Mouse (Mus musculus) liver, embryonic 14.5 days (tissue): ENCODE results near the gene Cebpzos. TPM values are rescaled to one million over a fixed set of nuclear protein-coding genes. Genes with fewer than 3 reads are reported as not detected.

Source experiments
- ATAC-seq: fragments of 200-750 bp; cut with Nextera tagmentation; 2 replicates; pipeline ENCODE4 v1.8.0; 2017; ENCODE audit warnings: moderate number of reproducible peaks, mild to moderate bottlenecking, moderate library complexity; ENCODE audit not compliant: insufficient read depth
- DNase-seq, 3 experiments: peaks; one replicate each; pipeline ENCODE4 v3.0.0-alpha.2; 2012 to 2013; ENCODE audit warnings: low read depth in 3 of 3, low spot score in 3 of 3
- H3K27ac ChIP-seq: fragments of 300-500 bp; sonication (generic); 2 replicates; pipeline ENCODE4 v1.5.1; 2014; ENCODE audit warnings: moderate library complexity, mild to moderate bottlenecking, control low read depth, inconsistent platforms
- H3K27me3 ChIP-seq: fragments of 300-500 bp; sonication (generic); 2 replicates; pipeline ENCODE4 v1.6.1; 2014; ENCODE audit warnings: mild to moderate bottlenecking, low read length, moderate library complexity; ENCODE audit not compliant: control insufficient read depth, insufficient read depth
- H3K36me3 ChIP-seq: fragments of 300-500 bp; sonication (generic); replicated peaks from 2 replicates; pipeline ENCODE4 v1.6.1; 2014; ENCODE audit warnings: low read depth; ENCODE audit not compliant: control insufficient read depth, insufficient read depth
- H3K4me1 ChIP-seq, 2 experiments: fragments of 200-500 bp in 1 of 2; fragments of 300-500 bp in 1 of 2; sonication (generic) in 1 of 2; replicated peaks; 2 replicates each; pipeline ENCODE4 v1.6.1; 2012 to 2014; ENCODE audit warnings: antibody characterized with exemption in 1 of 2, inconsistent platforms in 1 of 2, low read length in 1 of 2; ENCODE audit not compliant: control insufficient read depth in 2 of 2, insufficient read depth in 2 of 2
- H3K4me2 ChIP-seq: fragments of 300-500 bp; sonication (generic); 2 replicates; pipeline ENCODE4 v1.6.1; 2014; ENCODE audit warnings: low read depth, mild to moderate bottlenecking, control low read depth, moderate library complexity
- H3K4me3 ChIP-seq, 2 experiments: fragments of 200-500 bp in 1 of 2; fragments of 300-500 bp in 1 of 2; sonication (generic) in 1 of 2; 2 replicates each; pipeline ENCODE4 v1.5.1; 2012 to 2014; ENCODE audit warnings: low read depth in 2 of 2, low read length in 2 of 2, mild to moderate bottlenecking in 2 of 2, control low read depth in 1 of 2, inconsistent platforms in 1 of 2, moderate library complexity in 1 of 2; ENCODE audit not compliant: insufficient read depth in 1 of 2
- H3K9ac ChIP-seq: fragments of 300-500 bp; sonication (generic); replicated peaks from 2 replicates; pipeline ENCODE4 v1.6.1; 2014; ENCODE audit warnings: mild to moderate bottlenecking, control low read depth, moderate library complexity
- H3K9me3 ChIP-seq: fragments of 300-500 bp; sonication (generic); 2 replicates; pipeline ENCODE4 v1.6.1; 2016; ENCODE audit warnings: low read length, mixed read lengths; ENCODE audit not compliant: control insufficient read depth
- CTCF ChIP-seq: IDR thresholded peaks from 2 replicates; pipeline ENCODE4 v1.5.1; 2016; ENCODE audit warnings: antibody characterized with exemption, low read depth, control low read depth
- EP300 ChIP-seq: IDR thresholded peaks from 2 replicates; pipeline ENCODE4 v1.6.1; 2016; ENCODE audit warnings: antibody characterized with exemption, low read depth
- WGBS: fragments of 180-500 bp; shearing (Covaris S2); extraction: QIAGEN DNeasy Blood & Tissue Kit; methylation state at CpG from one replicate; pipeline ENCODE4 v1.1.7; 2014; ENCODE audit not compliant: insufficient replicate concordance; 5-methylcytosine and 5-hydroxymethylcytosine counted together
- polyA plus RNA-seq, 2 experiments: library from polyadenylated mRNA; depleted of rRNA in 1 of 2; stranded (reverse) in 1 of 2; unstranded in 1 of 2; fragments of >200 nt; fragmentation: Nextera tagmentation in 1 of 2; extraction: Ambion mirVana in 1 of 2; gene quantifications; 2 replicates each; pipeline versions ENCODE4 v1.2.1 to v1.2.3; 2012 to 2014

Cebpzos gene
- polyA plus RNA-seq, 2 experiments: 14.2 to 55.2 TPM

- Histone ChIP-seq H3K36me3 (peaks cover 3% of the 10 kb centered on the region), H3K9ac (no peak overlapping the region)
- 77% methylated on average over 5 of the region's 5 CpGs for WGBS
Measured at GRCm38 (mm10) chr17:78952070-78952469, 35.8 kb downstream of the Cebpzos start.

GRCm38 (mm10) chr17:78953240-78953639 is 36.9 kb downstream of the Cebpzos start:
- H3K4me3 ChIP-seq: no peak overlapping the region
- no peak overlapping the region for H3K27ac ChIP-seq
- H3K36me3 ChIP-seq: peaks cover 3% of the 10 kb centered on the region
- no peaks in the 10 kb centered on the region for H3K9me3 ChIP-seq
- DNase-seq (no peak), ATAC-seq (no peak)
- H3K4me1 ChIP-seq: no peaks in the 10 kb centered on the region
- no peak overlapping the region for H3K4me2 ChIP-seq
- H3K27me3 ChIP-seq: no peaks in the 10 kb centered on the region
- no peak overlapping the region for H3K9ac ChIP-seq
- TF ChIP-seq CTCF (no peak), EP300 (no peak)
- WGBS: 67% methylated on average over 8 of the region's 8 CpGs

More at GRCm38 (mm10) chr17:78952070-78952469, 35.8 kb downstream of the Cebpzos start:
- H3K27ac ChIP-seq: no peak overlapping the region
- no peak overlapping the region for H3K4me3 ChIP-seq
- ATAC-seq (no peak), DNase-seq (no peak)
- H3K4me1 ChIP-seq: no peaks in the 10 kb centered on the region
- no peak overlapping the region for H3K4me2 ChIP-seq
- no peaks in the 10 kb centered on the region for H3K9me3 ChIP-seq
- no peaks in the 10 kb centered on the region for H3K27me3 ChIP-seq
- TF ChIP-seq CTCF (no peak), EP300 (no peak)

- TF ChIP-seq EP300 (no peak), CTCF (no peak)
- no peaks in the 10 kb centered on the region for H3K9me3 ChIP-seq
- H3K36me3 ChIP-seq: no peaks in the 10 kb centered on the region; the same call in 1 of the 2 replicates
Measured at GRCm38 (mm10) chr17:78959473-78959872, 43.2 kb downstream of the Cebpzos start.

GRCm38 (mm10) chr17:78964387-78964786 is 48.1 kb downstream of the Cebpzos start:
- TF ChIP-seq CTCF: no peak
- no peak for TF ChIP-seq EP300
- no peaks in the 10 kb centered on the region for H3K4me1 ChIP-seq
- H3K9me3 ChIP-seq: no peaks in the 10 kb centered on the region
- no peaks in the 10 kb centered on the region for H3K27me3 ChIP-seq
- no peak overlapping the region for H3K27ac ChIP-seq
- ATAC-seq (no peak), DNase-seq (no peak)
- H3K4me3 ChIP-seq: no peak overlapping the region
- no peak overlapping the region for H3K9ac ChIP-seq
- H3K36me3 ChIP-seq: no peaks in the 10 kb centered on the region; the same call in 1 of the 2 replicates
- H3K4me2 ChIP-seq: no peak overlapping the region
- WGBS: 79% methylated on average over 1 of the region's 1 CpGs

More at GRCm38 (mm10) chr17:78959473-78959872, 43.2 kb downstream of the Cebpzos start:
- 68% methylated on average over 6 of the region's 6 CpGs for WGBS
- Histone ChIP-seq H3K27me3 (no peaks in the 10 kb centered on the region), H3K4me1 (no peaks in the 10 kb centered on the region), H3K27ac (no peak overlapping the region), H3K4me3 (no peak overlapping the region), H3K4me2 (no peak overlapping the region), H3K9ac (no peak overlapping the region)
- DNase-seq (no peak), ATAC-seq (no peak)

GRCm38 (mm10) chr17:78966092-78966883 is 50.0 kb downstream of the Cebpzos start:
- no peak overlapping the region for H3K4me3 ChIP-seq
- H3K4me1 ChIP-seq: no peaks in the 10 kb centered on the region
- 77% methylated on average over 11 of the region's 11 CpGs for WGBS
- H3K9ac ChIP-seq: no peak overlapping the region
- no peaks in the 10 kb centered on the region; the same call in 1 of the 2 replicates for H3K36me3 ChIP-seq
- H3K27ac ChIP-seq: no peak overlapping the region
- TF ChIP-seq CTCF: no peak
- no peak for TF ChIP-seq EP300
- H3K27me3 ChIP-seq: no peaks in the 10 kb centered on the region
- H3K4me2 ChIP-seq: no peak overlapping the region
- H3K9me3 ChIP-seq: no peaks in the 10 kb centered on the region
- DNase-seq: no peak
- no peak for ATAC-seq
